Mouse (Mus musculus): ENCODE measurements around the gene Vamp2.

The Vamp2 gene

DNA sequence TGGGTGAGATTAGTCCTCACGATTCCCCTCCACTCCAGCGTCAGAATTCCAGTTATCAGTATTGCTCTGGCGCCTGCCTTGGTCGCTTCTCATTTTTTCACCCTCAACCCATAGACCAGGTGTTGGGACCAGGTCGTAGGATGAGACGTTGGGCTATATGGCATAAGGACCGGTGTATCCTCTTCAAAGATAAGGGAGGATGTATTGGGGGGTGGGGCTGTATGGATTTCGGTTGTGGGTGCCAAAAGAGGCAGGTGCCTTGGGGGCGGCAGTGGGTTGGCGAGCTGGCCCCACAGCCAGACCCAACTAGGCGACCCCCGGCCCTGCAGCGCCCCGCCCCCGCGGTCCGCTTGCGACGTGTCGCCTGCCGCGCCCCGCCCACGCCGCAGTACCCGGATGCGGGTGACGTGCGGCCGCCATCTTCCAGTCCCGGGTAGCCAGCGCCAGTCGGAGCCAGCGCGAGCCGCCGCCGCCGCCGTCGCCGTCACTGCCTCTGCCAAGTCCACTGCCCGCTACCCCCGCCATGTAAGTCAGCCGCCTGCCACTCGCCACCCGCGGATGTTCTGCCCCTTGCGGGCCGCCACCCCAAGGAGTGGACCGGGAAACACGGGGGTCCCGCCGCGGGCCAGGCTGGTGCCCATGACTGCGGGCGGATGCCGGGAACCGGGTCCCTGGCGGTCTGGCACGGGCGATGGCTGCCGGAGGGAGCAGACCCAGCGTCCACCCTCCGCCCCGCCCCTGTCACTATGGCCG, at the start of gene Vamp2:
Vamp2 (plus strand) TSS at position 388 of the 753 bp plus-strand sequence.
- in situ Hi-C loops (cut with MboI, MseI): loop anchor here (10.0 kb wide), 1 partner anchor 1677 kb away; the partner anchor contains the start of gene Zfp3

GRCm38 (mm10) chr11:69045531-69046394, 42.5 kb upstream of the Vamp2 start, which contains the start of gene Aurkb:
Aurkb (plus strand) TSS chr11:69045647.
- in situ Hi-C loops (cut with MboI, MseI): no loop called here

- in situ Hi-C loops (cut with MboI, MseI): no loop called here
These were observed 41.9 kb upstream of the Vamp2 start for GRCm38 (mm10) chr11:69046395-69046774.

- in situ Hi-C loops (cut with MboI, MseI): no loop called here
These were observed 40.7 kb upstream of the Vamp2 start for GRCm38 (mm10) chr11:69047592-69047991.

DNA sequence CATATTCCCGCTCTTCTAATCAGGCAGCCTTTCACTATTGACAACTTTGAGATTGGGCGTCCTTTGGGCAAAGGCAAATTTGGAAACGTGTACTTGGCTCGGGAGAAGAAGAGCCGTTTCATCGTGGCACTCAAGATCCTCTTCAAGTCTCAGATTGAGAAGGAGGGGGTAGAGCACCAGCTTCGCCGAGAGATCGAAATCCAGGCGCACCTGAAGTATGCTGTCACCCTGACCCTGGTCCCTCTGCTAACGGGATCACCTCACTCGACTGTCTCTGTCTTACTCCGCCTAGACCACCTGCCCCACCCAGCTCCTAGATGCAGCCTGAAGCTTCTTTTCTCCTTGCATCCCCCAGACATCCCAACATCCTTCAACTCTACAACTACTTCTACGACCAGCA, 40.1 kb upstream of the Vamp2 start:
- in situ Hi-C loops (cut with MboI, MseI): no loop called here

- in situ Hi-C loops (cut with MboI, MseI): no loop called here
These were observed 37.5 kb upstream of the Vamp2 start for GRCm38 (mm10) chr11:69050748-69051147.

DNA sequence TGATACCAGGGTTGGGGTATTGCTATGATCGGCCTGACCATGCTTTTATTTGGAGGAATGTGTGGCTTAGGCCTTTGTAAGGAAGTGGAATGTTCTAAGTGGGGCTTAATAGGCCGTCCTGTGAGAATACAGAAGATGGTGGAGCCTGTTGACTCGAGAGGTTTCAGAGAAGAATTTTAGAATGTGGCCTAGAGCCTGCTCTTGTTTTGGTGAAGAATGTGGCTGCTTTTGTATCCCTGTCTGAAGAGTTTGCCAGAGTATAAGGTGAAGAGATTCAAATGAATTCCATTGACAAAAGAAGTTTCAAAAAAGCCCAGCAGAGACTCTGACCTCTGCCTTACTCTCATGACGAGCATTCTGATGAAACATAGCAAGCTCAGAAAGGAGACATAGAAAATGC, 36.5 kb upstream of the Vamp2 start:
- in situ Hi-C loops (cut with MboI, MseI): no loop called here

DNA sequence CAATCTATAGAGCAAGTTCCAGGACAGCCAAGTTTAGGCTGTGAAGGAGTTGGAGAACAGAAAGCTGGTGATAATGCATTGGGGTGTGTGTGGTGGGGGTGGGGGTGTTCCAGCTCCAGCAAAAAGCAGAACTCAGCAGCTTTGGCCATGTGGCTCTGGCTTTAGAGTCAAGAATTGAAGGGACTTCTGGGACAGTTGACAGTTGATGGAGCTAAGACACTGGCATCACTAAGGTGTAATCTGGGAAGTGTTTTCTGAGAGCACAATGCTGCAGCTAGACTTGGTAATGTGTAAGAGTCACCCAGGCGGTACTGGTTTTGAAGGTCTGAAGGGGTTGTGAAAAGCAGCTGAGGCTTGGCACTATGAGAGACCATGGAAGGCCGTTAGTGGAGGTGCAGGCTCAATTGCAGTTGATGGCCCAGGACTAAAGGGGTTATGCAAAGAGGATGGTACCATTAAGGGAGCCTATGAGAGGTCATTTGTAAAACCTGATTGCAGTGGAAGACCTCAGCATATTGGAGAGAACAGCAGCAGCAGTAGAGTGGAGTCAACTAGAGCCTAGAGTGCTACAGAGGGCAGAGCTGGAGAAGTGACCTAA, 35.4 kb upstream of the Vamp2 start:
- in situ Hi-C loops (cut with MboI, MseI): no loop called here

DNA sequence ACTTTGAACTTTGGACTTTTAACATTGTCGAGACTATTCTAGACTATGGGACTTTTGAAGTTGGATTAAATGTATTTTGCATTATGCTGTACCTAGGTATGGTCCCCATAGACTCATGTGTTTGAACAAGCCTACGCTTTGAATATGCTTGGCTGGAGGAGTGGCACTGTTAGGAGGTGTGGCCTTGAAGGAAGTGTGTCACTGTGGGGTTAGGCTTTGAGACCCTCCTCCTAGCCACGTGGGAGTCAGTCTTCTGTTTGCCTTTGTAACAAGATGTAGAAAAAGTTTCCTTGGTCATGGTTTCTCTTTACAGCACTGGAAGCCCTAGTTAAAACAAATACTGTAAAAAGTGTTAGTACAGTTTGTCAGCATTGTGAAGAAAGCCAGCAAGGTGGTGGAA, 34.4 kb upstream of the Vamp2 start:
- in situ Hi-C loops (cut with MboI, MseI): no loop called here

GRCm38 (mm10) chr11:69058265-69058664, 30.0 kb upstream of the Vamp2 start:
- in situ Hi-C loops (cut with MboI, MseI): no loop called here

GRCm38 (mm10) chr11:69058729-69059356, 29.4 kb upstream of the Vamp2 start:
- in situ Hi-C loops (cut with MboI, MseI): no loop called here

- in situ Hi-C loops (cut with MboI, MseI): no loop called here
These were observed 28.8 kb upstream of the Vamp2 start, which contains the start of gene Borcs6 for GRCm38 (mm10) chr11:69059357-69059974. Borcs6 (plus strand) TSS chr11:69059717.

DNA sequence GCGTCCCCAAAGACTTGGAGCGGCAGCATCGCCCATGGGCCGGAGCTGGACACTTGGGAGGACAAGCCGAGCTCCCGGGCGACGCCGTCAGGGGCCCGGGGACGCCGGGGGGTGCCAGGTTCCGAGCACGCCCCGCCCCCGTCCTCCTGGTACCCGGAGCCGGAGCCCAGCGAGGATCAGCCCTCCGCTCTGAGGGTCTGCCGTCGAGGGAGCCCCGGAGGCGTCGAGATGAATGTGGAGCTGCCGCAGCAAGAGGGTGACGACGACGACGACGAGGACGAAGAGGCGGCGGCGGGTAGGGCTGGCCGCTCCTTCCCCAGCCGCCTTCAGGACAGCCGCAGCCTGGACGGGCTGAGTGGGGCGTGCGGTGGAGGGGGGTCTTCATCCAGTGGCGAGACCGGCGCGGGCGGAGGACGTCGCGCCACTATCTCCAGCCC, 28.3 kb upstream of the Vamp2 start:
- in situ Hi-C loops (cut with MboI, MseI): loop anchor here (5.0 kb wide), 1 partner anchor 62 kb away; the partner anchor contains the start of genes 9130213A22Rik and Hes7

DNA sequence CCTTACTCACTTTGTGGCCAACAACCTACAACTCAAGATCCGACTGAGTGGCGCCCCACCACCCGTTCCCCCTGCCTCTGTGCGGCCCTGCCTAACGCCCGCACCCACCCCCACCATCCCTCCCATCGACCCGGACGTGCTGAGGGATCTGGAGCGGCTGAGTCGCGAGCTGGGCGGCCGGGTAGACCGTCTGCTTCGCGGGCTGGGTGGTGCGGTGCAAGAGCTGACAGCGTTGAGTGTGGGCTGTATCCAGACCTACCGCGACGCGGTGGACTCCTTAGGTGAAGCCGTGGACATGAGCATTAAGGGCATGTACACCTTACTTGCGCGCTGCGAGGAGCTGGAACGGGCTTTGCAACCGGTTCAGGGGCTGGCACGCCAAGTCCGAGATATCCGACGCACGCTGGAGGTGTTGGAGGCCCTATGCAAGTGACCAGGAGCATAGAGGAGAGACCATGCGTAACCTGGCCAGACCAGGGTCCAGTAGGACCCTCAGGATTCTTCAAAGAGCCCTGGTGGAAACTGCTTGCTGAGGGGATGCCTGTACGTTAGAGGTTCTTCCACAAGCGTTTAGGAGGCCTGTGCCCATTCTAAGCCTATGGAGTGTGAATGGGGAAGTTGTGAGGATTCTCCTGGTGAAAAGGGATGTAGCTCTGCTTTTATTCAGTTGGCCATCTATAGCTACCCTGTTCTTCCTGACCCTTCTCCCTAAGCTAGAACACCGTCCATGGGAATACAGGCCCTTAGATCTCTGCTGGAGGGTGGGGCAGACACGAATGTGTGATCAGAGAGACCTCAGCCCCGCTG, 27.6 kb upstream of the Vamp2 start:
- in situ Hi-C loops (cut with MboI, MseI): loop anchor here (5.0 kb wide), 1 partner anchor 62 kb away; the partner anchor contains the start of genes 9130213A22Rik and Hes7

- in situ Hi-C loops (cut with MboI, MseI): loop anchor here (5.0 kb wide), 1 partner anchor 61 kb away; the partner anchor contains the start of genes 9130213A22Rik and Hes7
These were observed 26.9 kb upstream of the Vamp2 start for GRCm38 (mm10) chr11:69061255-69061912.

DNA sequence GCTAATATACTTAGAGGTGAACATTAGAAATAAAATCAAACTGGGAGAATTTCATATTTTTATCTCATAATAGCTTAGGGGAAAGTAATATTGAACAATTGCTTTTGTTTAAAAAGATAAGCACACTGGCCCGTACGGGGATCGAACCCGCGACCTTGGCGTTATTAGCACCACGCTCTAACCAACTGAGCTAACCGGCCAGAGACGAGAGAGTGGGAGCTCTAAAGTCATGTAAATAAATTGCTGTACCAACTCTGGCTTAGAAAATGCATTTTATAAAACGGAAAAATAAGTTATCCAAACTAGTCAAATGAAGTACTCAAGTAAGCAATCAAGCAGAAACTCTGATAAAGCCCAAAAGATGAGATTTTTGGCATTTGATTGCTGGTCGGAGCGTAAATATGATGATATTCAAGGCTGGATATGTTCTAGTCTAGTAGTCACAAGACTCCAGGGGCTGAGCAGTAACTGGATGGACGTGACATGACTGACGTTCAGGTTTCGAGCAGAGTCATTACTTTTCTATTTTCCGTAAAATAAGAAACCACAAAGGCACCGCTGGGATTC, 26.0 kb upstream of the Vamp2 start:
- in situ Hi-C loops (cut with MboI, MseI): loop anchor here (5.0 kb wide), 1 partner anchor 60 kb away; the partner anchor contains the start of genes 9130213A22Rik and Hes7

DNA sequence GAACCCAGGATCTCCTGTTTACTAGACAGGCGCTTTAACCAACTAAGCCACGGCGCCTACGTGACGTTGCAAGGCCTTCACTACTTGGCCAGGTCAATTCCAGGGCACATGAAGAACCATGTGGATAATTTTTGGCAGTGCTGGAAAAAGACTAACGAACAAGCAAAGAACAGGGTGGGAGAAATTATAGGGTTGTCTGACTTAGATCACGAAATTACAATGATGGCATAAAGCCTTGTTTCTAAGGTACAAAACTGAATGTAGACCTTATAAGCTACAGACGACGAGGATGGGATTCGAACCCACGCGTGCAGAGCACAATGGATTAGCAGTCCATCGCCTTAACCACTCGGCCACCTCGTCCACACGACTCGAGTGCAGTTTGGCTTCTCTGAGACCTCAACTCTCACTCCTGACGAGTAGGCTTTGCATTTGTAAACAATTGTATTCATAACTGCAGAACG, 25.5 kb upstream of the Vamp2 start:
- in situ Hi-C loops (cut with MboI, MseI): loop anchor here (5.0 kb wide), 1 partner anchor 60 kb away; the partner anchor contains the start of genes 9130213A22Rik and Hes7

- in situ Hi-C loops (cut with MboI, MseI): loop anchor here (5.0 kb wide), 1 partner anchor 59 kb away; the partner anchor contains the start of genes 9130213A22Rik and Hes7
These were observed 24.7 kb upstream of the Vamp2 start for GRCm38 (mm10) chr11:69063413-69064201.

Data from regulatory T cell (primary cell).